Mouse (Mus musculus) erythroblast, embryonic 14.5 days (primary cell): ENCODE measurements at regions not wholly inside any gene's neighbourhood (a gene's known extent, or its start where the extent isn't known, plus 50 kb on each side); places are given as distances from the start of the nearest gene placed in this dataset.

Source experiments
- GATA1 ChIP-seq: IDR thresholded peaks from 2 replicates; pipeline ENCODE4 v1.6.1; 2012; ENCODE audit warnings: low read length, inconsistent platforms, mixed read lengths
- TAL1 ChIP-seq: IDR thresholded peaks from 3 replicates; pipeline ENCODE4 v1.6.1; 2012; ENCODE audit warnings: low read length, inconsistent platforms, mixed read lengths

- TF ChIP-seq GATA1 (no peak), TAL1 (no peak)
These were observed 237.1 kb upstream of the Mctp2 start for GRCm38 (mm10) chr7:72543501-72543900.
